Mouse (Mus musculus): ENCODE data around the gene Myo6. TPM values are rescaled to one million over a fixed set of nuclear protein-coding genes. Genes with fewer than 3 reads are reported as not detected.
A peak's percentile ranks its signal among the peaks of the same experiment; 100 is the strongest.

Myo6 gene
- total RNA-seq, 2 experiments from 2014 or later = 57.4 to 60.5 TPM

DNA sequence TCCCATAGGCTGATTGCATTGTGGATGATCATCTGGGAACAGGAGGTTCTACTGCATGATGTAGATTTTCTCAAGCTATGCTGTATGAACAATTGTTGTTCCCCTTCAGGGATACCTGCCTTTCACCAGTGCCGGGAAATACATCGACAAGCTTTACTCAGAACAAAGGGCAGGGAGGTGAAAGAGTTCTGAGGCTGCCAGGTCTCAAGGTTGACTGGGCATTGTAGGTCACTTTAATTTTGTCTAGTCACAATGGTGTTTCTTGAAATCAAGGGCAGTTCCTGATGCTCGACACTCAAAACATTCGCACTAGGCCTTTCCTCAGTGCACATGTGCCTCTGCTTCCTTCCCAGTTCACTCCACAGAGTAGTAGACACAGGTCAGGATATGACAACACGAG is 15.9 kb downstream of the Myo6 start:
- DNase-seq (ENCODE audit: low spot score in 2 of 2) = no peak

DNA sequence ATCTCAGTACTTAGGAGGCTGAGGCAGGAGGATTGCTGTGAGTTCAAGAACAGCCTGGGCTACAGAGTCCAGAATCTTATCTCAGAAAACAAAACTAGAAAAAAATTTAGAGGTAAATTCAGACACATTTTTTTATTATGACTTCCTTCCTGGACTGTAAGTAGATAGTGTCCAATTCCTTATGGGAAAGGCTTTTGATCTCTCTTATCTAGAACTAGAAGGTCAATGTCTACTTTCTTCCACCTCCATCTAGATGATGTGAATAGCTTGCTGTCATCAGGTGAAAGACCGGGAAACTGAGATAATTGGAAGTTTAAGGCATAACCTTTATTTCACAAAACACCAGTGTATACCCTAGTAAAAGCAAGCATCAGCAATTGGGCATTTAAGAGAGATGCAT is 16.9 kb downstream of the Myo6 start:
- no peak for DNase-seq (ENCODE audit: low spot score in 2 of 2)

DNA sequence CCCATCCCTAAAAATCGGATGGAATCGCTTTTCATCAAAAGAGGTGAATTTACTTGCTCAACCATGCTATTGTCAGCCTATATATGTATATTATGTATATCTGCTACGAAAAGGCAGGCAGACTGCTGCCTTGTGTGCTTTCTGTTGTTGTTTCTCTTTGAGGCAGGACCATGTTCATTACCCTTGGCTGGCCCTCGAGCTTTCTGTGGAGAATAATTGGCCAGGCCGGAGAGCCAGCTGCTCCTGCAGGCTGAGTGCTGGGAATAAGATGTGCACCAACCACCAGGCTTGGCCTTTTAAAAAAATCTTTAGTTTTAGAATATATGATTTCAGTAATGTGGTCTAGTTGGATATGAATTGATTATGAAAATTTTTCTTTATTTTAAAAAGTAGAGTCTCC is 19.3 kb downstream of the Myo6 start:
- DNase-seq (ENCODE audit: low spot score in 2 of 2) = no peak

DNA sequence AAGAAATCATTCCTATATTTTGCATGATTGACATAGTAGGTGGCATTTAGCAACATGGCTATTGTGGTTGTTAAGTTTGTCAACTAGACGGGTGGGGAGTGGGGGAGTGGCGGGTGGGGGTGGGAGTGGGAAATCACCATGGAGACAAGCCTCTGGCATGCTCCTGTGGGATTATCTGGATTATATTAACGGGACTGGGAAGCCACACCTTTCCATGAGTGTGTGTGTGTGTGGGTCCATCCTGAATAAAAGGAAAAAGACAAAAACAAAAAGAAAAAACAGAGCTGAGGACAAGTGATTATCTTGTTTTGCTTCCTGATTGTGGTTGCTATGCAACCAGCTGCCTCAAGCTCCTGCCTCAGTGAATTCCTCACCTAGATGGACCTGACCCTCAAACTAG is 20.9 kb downstream of the Myo6 start:
- no peak for DNase-seq (ENCODE audit: low spot score in 2 of 2)

DNA sequence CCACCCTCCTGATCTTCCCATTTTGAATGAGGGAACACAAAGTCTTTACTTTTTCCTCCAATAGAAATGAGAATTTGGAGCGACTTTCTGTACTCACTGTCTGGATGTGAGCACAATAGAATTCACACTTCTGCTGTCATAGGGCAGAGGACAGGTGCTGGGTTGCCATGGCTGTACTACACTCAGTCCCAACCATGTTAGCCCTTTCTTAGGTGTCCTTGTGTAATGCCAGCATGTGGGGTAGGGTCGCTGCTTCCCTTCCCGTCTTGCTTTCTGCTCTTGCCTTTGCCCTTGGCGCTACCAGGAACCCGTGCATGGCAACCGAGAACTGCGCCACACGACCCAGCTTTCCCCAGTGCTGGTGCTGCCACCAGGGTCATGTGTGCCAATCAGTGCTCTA is 21.9 kb downstream of the Myo6 start:
- DNase-seq (ENCODE audit: low spot score in 2 of 2) = no peak

DNA sequence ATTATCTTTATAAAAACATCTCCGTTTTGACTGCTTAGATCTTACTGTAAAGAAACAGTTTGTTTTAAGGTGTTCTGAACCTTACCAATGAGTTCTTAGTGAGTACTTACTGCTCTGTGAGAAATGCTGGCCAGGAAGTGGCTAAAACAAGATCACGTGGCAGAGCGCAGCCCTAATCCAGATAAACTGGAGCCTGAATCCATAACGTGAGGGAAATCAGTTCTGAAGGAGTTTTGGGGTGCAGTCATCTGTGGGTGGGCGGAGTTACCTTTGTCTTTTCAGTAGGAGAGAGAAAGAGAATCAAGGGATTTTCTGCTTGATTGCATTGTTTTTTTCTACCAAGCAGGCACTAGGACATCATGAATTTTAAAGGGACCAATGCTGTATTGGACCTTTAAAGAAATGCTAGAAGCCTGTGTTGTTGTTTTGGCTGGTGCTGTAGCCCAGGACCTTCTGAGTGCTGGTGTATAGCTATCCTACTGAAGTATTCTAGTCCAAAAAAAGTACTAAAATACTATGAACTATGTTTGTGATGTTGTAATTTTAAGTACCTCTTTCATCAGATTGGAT is 23.6 kb downstream of the Myo6 start:
- no peak for DNase-seq (ENCODE audit: low spot score in 2 of 2)

DNA sequence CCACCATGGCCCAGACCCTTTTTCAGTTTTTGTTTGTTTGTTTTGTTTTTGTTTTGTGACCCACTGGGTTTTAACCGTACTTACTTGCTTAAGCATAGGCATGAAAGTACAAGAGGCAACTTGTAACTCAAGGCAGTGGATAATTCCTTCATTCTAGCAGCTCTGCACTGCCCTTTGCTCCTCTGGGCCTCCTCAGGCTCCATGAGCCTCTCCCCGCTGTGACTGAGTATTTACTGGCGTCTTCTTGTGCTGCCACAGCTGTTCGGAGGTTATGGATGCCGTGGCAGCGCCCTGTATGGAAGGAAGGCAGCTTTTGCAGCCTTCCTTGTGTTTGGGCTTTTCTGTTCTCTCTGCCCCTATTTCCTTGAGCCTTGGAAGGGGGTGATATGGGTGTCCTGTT is 26.4 kb downstream of the Myo6 start:
- no peak for DNase-seq (ENCODE audit: low spot score in 2 of 2)

DNA sequence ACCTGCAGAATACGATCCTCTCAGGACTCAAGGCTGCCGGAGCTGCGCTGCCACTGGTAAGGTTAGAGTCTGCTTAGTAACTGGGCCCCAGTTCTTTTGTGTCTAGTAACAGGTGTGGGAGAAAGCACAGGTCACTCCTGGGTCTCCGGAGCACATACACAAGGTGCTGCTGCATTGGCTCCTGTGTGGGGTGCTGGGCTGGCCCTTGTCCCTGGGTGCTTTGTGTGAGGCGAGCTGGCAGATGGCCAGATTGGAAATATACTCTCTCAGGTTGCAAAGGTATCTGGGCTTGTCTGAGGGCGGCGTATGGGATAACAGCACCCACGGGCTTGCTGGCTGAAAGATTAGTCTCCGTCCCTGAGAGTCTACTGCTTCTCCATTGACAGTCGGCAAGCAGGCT is 27.5 kb downstream of the Myo6 start:
- DNase-seq (ENCODE audit: low spot score in 2 of 2) = no peak

DNA sequence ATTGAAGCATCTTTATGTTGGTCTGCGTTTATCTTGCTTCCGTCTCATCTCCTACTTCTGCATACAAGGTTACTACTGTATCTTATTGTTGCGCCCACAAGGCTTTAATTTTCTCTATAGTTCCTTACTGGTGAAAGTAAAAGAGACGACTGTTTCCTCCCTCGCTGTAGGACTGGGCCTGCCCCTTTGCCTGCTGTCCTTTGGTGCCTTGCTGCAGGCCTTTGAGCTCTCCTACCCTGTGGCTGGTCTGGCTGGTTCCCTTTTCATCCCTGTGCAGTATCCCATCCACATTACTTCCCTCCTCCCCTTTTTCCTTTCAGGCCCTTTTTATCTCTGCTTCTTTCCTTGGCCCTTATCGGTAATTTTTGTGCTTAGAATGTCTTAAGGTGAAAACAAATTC is 29.6 kb downstream of the Myo6 start:
- no peak for DNase-seq (ENCODE audit: low spot score in 2 of 2)

DNA sequence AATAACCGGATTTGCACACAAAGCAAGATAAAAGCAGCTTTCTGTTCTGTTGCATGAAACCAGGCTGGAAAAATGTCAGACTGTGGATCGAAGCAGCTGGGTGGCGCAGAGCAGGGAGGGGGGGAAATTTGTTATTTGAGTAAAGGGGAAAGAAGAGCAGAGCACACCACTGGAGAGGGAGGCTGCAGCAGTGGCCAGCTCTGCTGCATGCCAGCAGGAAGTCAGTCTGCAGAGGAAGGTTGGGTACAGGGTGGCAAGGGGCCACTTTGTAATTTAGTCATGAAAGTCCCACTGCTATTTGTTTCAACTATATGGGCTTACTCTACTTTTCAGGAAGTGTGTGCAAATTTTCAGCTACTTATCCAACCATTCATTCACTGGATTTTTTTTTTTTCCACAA is 31.3 kb downstream of the Myo6 start:
- DNase-seq (ENCODE audit: low spot score in 2 of 2) = no peak

DNA sequence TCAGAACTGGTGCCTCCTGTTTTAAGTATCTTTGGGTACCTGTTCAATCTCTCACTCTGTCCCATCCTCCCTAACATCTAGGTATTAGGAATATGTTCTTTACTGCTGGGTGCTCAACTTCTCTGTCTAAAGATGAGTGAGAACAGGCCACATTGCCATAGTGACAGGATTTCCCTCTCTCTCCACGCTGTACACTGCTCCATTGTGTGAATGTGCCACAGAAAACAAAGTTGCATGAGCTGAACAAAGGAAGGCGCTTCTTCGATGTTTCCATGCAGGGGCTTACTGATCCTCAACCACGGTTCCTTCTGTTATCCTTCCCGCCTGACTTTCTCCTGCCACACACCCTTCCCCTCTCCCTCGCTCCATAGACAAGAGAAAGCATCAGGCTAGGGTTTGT is 32.4 kb downstream of the Myo6 start:
- no peak for DNase-seq (ENCODE audit: low spot score in 2 of 2)

DNA sequence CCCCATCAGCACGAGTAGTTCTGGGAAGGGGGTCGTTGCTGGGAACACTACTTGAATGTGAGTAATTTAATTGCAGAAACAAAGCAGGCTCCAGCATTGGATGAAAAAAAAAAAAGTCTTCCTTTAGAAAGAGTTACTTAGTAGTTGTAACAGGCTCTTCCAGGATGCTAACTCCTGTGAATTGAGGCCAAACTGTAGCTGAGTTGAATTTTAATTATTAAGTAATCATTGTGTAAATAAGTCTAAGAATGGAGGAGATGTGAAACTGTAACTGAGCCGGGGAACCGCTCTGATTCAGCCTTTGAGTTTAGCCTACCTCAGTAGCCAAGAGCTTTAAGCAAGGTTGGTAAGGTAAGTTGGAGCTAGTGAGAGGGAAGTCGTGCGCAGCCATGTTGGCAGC is 36.0 kb downstream of the Myo6 start:
- DNase-seq (ENCODE audit: low spot score in 2 of 2) = no peak

DNA sequence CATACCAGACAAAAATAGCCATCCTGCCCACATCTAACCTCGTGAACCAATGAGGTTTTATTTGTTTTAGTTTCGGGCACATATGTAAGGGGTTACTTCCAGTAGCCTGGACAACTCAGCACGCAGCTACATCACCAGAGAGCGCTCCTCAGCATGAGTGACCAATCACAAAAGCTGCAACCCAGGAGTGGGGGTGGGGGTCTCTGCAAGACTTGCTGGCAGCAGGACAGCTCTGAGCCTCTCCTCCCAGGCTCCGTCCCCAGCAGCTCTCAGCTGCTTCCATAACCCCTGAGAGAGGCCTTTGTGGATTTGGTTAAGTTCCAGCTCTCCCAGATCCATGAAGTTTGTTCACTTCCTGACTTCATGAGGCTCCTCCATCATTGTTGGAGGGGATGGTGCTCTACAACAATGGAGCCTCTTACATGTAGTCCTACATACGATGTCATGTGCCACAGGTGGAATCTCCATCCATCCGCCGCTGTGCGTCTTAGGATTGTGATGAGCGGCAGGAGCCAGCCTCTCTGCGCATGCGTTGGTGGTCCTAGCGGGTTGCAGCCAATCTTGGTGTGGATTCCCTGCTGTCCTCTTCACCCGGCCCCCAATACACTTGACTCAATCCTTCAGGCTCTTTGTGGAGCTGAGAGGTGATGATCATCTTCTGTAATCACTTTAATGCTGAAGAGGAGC is 37.7 kb downstream of the Myo6 start:
- no peak for DNase-seq (ENCODE audit: low spot score in 2 of 2)

DNA sequence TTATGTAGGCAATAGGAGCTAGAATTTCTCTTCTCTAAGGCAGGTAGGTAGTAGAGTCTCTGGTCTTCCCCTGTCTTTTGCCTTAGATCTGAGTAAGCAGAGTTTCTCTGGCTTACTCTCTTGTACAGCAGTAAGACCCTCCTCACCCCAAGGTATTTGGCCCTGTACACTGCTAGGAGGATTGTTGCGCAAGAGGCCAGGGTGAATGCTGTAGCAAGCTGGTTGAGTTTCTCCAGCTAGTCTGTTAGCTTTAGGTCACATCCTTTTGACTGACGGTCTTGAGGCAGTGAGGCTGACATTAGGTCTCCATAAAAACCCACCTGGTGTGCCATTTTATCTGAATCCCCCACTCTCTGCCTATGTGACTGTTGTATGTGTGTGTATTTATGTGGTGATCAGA is 43.9 kb downstream of the Myo6 start:
- no peak for DNase-seq (ENCODE audit: low spot score in 2 of 2)

DNA sequence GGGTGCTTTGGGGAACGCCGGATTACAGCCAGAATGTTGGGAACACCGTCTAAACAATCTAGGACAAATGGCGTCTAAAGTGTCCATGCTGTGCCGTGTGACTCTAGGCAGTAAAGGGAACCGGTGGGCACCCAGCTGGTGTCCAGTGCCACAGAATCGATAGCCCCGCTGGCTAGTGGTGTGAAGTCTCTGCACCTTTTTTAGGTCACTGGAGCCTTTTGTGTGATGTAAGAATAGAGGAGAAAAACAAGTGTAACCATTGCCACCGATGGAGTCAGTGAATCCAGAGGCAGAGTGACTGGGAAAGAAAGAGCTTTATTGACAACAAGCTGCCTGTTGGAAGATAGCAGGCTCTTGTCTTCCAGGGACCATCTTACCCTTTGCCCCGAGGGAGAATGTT is 44.6 kb downstream of the Myo6 start:
- DNase-seq (ENCODE audit: low spot score in 2 of 2) = no peak

DNA sequence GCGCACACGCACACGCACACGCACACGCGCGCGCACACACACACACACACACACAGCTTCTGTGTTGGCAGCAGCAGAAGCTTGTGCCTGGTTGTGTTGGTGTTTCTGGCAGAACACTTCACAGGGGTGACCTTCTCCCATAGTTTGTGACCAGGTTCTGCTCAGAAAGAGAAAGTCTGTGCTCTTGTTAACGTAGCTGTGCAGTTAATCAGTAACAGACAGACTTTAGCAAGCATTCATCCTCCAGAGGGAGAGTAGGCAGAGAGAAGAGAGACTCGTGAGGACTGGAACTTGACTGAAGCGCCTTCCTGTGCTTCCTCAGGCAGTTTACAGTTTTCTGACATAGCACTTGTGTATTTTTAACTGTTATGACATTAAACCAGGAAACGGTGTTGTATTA is 45.3 kb downstream of the Myo6 start:
- DNase-seq (ENCODE audit: low spot score in 2 of 2) = no peak

DNA sequence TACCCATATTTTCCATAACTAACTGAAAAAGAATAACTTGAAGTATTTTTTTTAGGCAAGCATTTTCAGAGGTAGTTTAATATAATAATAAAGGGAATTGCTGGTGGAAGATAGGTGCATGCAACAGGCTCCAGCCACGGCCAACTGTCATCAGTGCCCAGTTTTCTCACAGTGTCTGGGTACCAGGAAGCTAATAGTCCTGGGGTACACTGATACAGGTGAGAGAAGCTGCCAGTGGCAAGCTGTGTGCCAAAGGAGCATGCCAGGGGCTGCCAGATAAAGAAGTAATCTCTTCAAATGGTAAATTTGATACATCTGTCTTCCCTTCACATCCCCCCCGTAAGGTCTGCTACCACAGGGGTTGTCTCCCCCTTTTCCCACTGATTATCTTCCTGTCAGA is 48.6 kb downstream of the Myo6 start:
- DNase-seq (ENCODE audit: low spot score in 2 of 2) = no peak

DNA sequence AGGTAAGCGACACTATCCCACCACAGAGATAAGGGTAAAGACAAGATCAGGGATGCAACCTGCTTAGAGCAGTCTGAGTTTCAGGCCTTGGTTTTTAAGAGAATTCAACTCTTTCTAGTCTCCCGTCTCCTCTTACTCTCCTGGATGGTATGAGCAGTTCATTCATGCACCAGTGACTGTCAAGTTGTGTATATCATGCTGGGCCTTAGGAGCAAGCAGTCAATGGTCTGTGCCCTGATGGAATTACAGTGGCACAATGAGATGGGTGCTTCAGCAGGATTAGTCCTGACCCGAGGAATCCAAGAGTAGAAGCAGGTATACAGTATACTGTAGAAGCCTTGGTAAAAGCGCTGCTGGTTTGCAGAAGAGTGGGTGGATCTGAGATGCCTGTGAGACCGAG is 50.7 kb downstream of the Myo6 start:
- DNase-seq (ENCODE audit: low spot score in 2 of 2) = no peak

DNA sequence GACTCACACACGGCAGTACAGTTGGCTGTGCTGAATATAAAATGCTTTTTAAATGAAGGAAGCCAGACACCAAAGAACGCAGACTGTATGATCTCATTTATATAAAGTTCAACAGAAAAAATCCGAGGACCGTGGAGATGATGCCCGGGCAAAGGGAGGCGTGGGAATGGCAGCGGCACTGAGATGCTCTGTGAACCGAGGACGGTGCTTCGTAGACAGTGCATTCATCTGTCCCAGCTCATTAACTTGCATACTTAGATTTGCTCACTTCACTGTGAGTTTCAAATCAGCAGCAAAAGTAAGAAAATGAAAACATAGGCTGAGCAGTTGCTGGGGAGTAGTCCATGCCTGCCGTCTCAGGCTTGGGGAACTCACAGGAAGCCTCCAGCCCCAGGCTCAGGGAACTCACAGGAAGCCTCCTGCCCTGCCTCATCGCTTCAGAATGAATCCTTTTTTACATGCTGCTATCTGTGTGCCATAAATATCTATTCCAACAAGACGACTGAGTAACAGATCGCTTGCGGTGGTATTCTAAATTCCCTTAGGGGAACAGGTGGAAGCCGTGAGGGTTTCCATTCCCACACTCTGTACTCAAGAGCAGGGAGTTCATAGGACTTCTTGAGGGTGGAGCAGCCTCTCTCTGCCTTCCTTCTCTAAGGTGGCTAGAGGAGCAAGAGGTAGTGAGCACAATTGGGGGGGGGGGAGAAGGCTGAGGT is 52.1 kb downstream of the Myo6 start:
- DNase-seq (ENCODE audit: low spot score in 2 of 2) = peak in 1 of 2 experiments; percentile 15

DNA sequence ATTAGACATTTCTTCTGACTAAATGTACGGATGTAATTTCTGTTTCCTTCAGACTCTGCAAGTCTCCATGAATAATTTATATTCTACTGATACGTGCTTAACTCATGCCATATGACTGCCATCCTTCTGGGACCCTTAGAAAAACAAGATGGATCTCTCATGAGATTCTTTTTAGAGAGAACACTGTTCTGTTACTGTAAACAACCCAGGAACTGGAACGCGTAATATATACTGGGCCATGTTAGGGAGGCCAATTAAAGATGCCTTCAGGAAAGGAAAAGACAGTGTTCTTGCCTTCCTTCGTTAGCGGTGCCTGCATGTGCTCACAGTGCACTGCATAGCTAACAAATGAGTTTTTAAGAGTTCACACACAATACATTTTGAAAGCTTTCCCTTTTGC is 53.9 kb downstream of the Myo6 start:
- DNase-seq (ENCODE audit: low spot score in 2 of 2) = no peak

DNA sequence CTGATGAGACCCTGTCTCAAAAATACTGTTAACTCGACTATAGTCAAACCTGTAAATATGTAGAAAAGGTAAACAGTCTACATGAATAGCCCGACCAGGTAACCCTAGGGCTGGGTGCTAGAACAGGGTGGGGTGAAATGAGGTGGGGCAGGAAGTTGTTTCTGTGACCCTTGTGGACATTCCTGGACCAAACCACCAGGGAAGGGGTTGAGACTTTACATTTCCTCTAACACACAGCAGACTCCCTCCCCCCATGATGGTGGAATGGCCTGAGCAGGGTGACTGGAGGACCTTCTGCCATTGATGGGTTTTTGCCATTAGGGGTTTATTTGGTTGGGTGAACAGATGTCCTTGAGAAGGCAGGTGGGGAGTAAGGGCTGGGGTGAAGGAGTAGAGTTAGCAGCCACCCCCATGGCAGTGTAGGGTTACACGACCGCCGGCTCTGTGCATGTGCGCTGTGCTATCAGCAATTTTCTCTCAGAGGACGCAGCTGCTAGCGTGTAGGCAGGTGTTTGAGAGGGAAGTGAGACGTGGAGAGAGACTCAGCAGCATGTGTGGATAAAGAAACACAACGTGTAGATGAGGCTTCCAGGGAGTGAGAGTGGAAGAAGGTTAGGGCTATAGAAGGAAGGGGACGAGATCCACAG is 59.3 kb downstream of the Myo6 start:
- DNase-seq (ENCODE audit: low spot score in 2 of 2) = peak in 1 of 2 experiments; percentile 19

DNA sequence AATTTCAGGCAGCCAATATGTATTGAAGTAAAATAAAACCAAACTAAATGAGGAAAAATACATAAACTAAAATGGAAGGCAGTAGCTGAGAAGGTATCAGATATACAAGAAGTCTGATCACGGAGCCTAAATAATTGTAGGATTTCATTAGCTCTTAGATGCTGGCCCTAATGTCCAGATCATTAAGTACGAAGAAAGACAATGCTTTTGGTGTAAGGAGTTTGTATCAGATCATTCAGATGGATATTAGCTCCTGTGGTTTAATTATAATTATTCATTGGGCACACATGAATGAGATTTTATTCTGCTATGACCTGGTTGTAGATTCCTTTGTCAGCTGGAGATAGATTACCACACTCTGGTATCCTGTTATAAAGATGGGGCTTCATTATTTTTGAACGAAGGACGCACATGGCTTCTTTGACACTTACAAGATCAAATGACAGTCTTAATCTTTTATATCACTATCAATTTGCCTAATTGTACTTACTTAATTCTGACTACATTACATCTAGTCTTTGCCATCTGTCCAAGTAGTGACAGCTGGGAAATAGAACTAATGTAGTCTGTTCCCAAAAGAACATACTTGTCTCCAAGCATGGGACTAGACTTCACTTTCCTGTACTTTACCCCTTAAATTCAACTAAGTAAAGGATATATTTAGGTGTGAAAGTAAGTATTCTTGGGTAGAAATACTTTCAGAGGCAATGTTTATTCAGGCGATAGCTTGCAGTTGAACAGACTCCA is 61.9 kb downstream of the Myo6 start:
- DNase-seq (ENCODE audit: low spot score in 2 of 2) = no peak

Data from left cerebral cortex, adult 18-20 months (tissue).